In genomic region chr12:84219121-84219561, GRCm38 (mm10) we compare ENCODE assay signal across 9 mouse cellular contexts. TPM values are rescaled to one million over a fixed set of nuclear protein-coding genes. Genes with fewer than 3 reads are reported as not detected.
DNase-seq lines count a peak whose midpoint lies in the region; ATAC-seq and TF ChIP-seq lines count a peak whose summit lies in the region.
"Had no signal": no experiment of that assay in that cellular context is flagged by ENCODE, and none has a peak within 500 bp of the region (broad histone marks: within the 10 kb centered on the region; RNA-seq: fewer than 3 reads in every experiment).

No protein-coding gene starts in this region.

- no peak for TF ChIP-seq CTCF in CH12.LX (conservative IDR thresholded peaks at IDR 0.05 in 1 of 2, IDR thresholded peaks at IDR 0.05 in 1 of 2; ENCODE audit: low read depth in 2 of 2, low read length in 2 of 2)

- H3K79me2 ChIP-seq in CH12.LX (replicated peaks; ENCODE audit: control insufficient read depth, extremely low read depth, insufficient read depth, poor library complexity, severe bottlenecking): peaks cover 4% of the 10 kb centered on the region; the same call in 1 of the 2 replicates

- TF ChIP-seq RAD21 in CH12.LX (IDR thresholded peaks at IDR 0.05; ENCODE audit: low read depth, low read length): no peak

- TF ChIP-seq POLR2A in CH12.LX (IDR thresholded peaks at IDR 0.05; ENCODE audit: low read depth, low read length): no peak

- TF ChIP-seq EP300 in CH12.LX (IDR thresholded peaks at IDR 0.05; ENCODE audit: low read length): no peak

- H3K4me1 ChIP-seq in CH12.LX (ENCODE audit: control insufficient read depth in 1 of 2, insufficient read depth in 2 of 2): peaks cover 8 to 21% of the 10 kb centered on the region in 2 experiments; a peak in 3 of 4 replicates
- peaks cover 73% of the 10 kb centered on the region for H3K4me1 ChIP-seq in forebrain, embryonic 12.5 days
- peaks cover 28% of the 10 kb centered on the region for H3K4me1 ChIP-seq in limb, embryonic 11.5 days (ENCODE audit: control insufficient read depth, insufficient read depth, low read length)
- H3K4me1 ChIP-seq in midbrain, embryonic 15.5 days: peaks cover 40% of the 10 kb centered on the region

- H3K36me3 ChIP-seq in CH12.LX (replicated peaks in 1 of 2; ENCODE audit: control insufficient read depth in 1 of 2, insufficient read depth in 1 of 2, low read length in 1 of 2): peaks cover 4 to 18% of the 10 kb centered on the region in 2 experiments
- no peaks in the 10 kb centered on the region for H3K36me3 ChIP-seq in forebrain, embryonic 12.5 days (replicated peaks)
- no peaks in the 10 kb centered on the region for H3K36me3 ChIP-seq in limb, embryonic 11.5 days (ENCODE audit: control insufficient read depth, insufficient read depth, low read length)
- no peaks in the 10 kb centered on the region for H3K36me3 ChIP-seq in midbrain, embryonic 15.5 days (replicated peaks)

- H3K4me3 ChIP-seq in CH12.LX (replicated peaks in 1 of 3; ENCODE audit: low read depth in 2 of 3, low read length in 2 of 3, poor library complexity in 1 of 3): peak overlapping the region; percentile 75 to 88 (median 80)
- peak overlapping the region; percentile 75 for H3K4me3 ChIP-seq in forebrain, embryonic 12.5 days (replicated peaks)
- H3K4me3 ChIP-seq in limb, embryonic 11.5 days (ENCODE audit: low read depth, low read length): peak overlapping the region; percentile 75
- peak overlapping the region; percentile 58 for H3K4me3 ChIP-seq in midbrain, embryonic 15.5 days

- DNase-seq in heart, adult 11 months: peak; percentile 95
- no peak for DNase-seq in heart, postnatal 25 days (ENCODE audit: low spot score)
- no peak for DNase-seq in CH12.LX (ENCODE audit: extremely low read depth)
- no peak for DNase-seq in limb, embryonic 11.5 days (ENCODE audit: low spot score)
- no peak for DNase-seq in thymus, postnatal 14 days
- DNase-seq in frontal cortex, adult 2 months (ENCODE audit: extremely low spot score in 1 of 2, low spot score in 1 of 2): no peak

- intact Hi-C loops in heart, postnatal 25 days (cut with DNase I): loop anchor here (2.0 to 5.0 kb wide), 3 partner anchors 26 to 57 kb away; no protein-coding TSS in a partner anchor

- 4% methylated on average over 14 of the region's 14 CpGs for WGBS in forebrain, embryonic 12.5 days
- 5% methylated on average over 14 of the region's 14 CpGs for WGBS in limb, embryonic 11.5 days
- 4% methylated on average over 14 of the region's 14 CpGs for WGBS in midbrain, embryonic 15.5 days

- no peak overlapping the region for H3K27ac ChIP-seq in CH12.LX (ENCODE audit: insufficient read depth, low read depth)
- peak overlapping the region; percentile 70 for H3K27ac ChIP-seq in forebrain, embryonic 12.5 days
- H3K27ac ChIP-seq in limb, embryonic 11.5 days (replicated peaks; ENCODE audit: low read depth, low read length): peak overlapping the region; percentile 80
- H3K27ac ChIP-seq in midbrain, embryonic 15.5 days: peak overlapping the region; percentile 53; the same call in 1 of the 2 replicates

- dilution Hi-C loops in CH12.LX (cut with MboI; ENCODE audit: extremely low pct_ligation_motif_present, extremely low pct_unique_long_range_greater_than_20kb, low sequenced_read_pairs): no loop called here

- peak overlapping the region; percentile 57; the same call in 1 of the 2 replicates for H3K4me2 ChIP-seq in CH12.LX (ENCODE audit: insufficient read depth, low read depth, poor library complexity, severe bottlenecking)
- peak overlapping the region; percentile 96 for H3K4me2 ChIP-seq in forebrain, embryonic 12.5 days
- peak overlapping the region; percentile 77 for H3K4me2 ChIP-seq in limb, embryonic 11.5 days (ENCODE audit: low read depth, severe bottlenecking)
- H3K4me2 ChIP-seq in midbrain, embryonic 15.5 days: peak overlapping the region; percentile 96

- peaks cover 3% of the 10 kb centered on the region for H3K27me3 ChIP-seq in CH12.LX (replicated peaks)
- peaks cover 21% of the 10 kb centered on the region for H3K27me3 ChIP-seq in forebrain, embryonic 12.5 days
- H3K27me3 ChIP-seq in limb, embryonic 11.5 days (ENCODE audit: control insufficient read depth, insufficient read depth, low read length): no peaks in the 10 kb centered on the region
- H3K27me3 ChIP-seq in midbrain, embryonic 15.5 days (replicated peaks): no peaks in the 10 kb centered on the region; the same call in 1 of the 2 replicates
- H3K27me3 ChIP-seq: Patski had no signal

- in situ Hi-C loops in CH12.LX (cut with MboI; ENCODE audit: low pct_ligation_motif_present, low pct_unique_long_range_greater_than_20kb, low sequenced_read_pairs): no loop called here

- peak overlapping the region; percentile 81 for H3K9ac ChIP-seq in CH12.LX (ENCODE audit: insufficient read depth, low read depth)
- peak overlapping the region; percentile 83 for H3K9ac ChIP-seq in forebrain, embryonic 12.5 days
- H3K9ac ChIP-seq in limb, embryonic 11.5 days (ENCODE audit: low read length): peak overlapping the region; percentile 85
- H3K9ac ChIP-seq in midbrain, embryonic 15.5 days: peak overlapping the region; percentile 55

- H3K9me3 ChIP-seq in CH12.LX (replicated peaks; ENCODE audit: low read length): peaks cover 6% of the 10 kb centered on the region
- no peaks in the 10 kb centered on the region for H3K9me3 ChIP-seq in forebrain, embryonic 12.5 days
- H3K9me3 ChIP-seq in limb, embryonic 11.5 days (ENCODE audit: control insufficient read depth, low read length): no peaks in the 10 kb centered on the region
- no peaks in the 10 kb centered on the region for H3K9me3 ChIP-seq in midbrain, embryonic 15.5 days

- 0 out of 2 replicates have a peak, but pooled peaks have one; percentile 12 for ATAC-seq in forebrain, embryonic 12.5 days (ENCODE audit: low FRiP score)
- no peak for ATAC-seq in limb, embryonic 11.5 days (ENCODE audit: insufficient number of reproducible peaks, low FRiP score, low TSS enrichment, low read depth)
- ATAC-seq in midbrain, embryonic 15.5 days (replicated peaks): 0 out of 2 replicates have a peak, but pooled peaks have one; percentile 9
- ATAC-seq: Patski had no signal

TF ChIP-seq in CH12.LX, 34 proteins besides CTCF, POLR2A, EP300 and RAD21:
- TF ChIP-seq NRF1 (IDR thresholded peaks at IDR 0.05; ENCODE audit: low read depth, low read length): peak; percentile 46; the same call in 1 of the 2 replicates
- TF ChIP-seq PAX5 (IDR thresholded peaks at IDR 0.05; ENCODE audit: low read length): no peak
- TF ChIP-seq NELFE (IDR thresholded peaks at IDR 0.05; ENCODE audit: low read depth, low read length): 0 out of 2 replicates have a peak, but pooled peaks have one; percentile 8

RNA-seq across cellular contexts. Expression of gene Elmsan1, which starts 0.5 kb away (rescaled TPM):
- total RNA-seq in heart, postnatal 25 days (2021): 10 to 100 TPM; 13.8 to 17.7 TPM
- total RNA-seq in CH12.LX (2012; rRNA removed): 5.6 TPM in 2 replicates
- total RNA-seq in CH12.LX (2014; rRNA removed): 2.0 and 2.2 TPM in 2 replicates
- 12.4 and 14.3 TPM in 2 replicates for polyA plus RNA-seq in CH12.LX (2012; ENCODE audit: insufficient read length, low read depth)
- 6.8 and 7.8 TPM in 2 replicates for polyA plus RNA-seq in forebrain, embryonic 12.5 days (2016; fragmentation: Nextera tagmentation; extraction: Ambion mirVana)
- 6.1 and 6.6 TPM in 2 replicates for polyA plus RNA-seq in limb, embryonic 11.5 days (2014; fragmentation: Nextera tagmentation; extraction: Ambion mirVana)
- 4.3 and 4.4 TPM in 2 replicates for polyA plus RNA-seq in midbrain, embryonic 15.5 days (2015; fragmentation: Nextera tagmentation; extraction: Ambion mirVana)
- polyA plus RNA-seq in frontal cortex, adult 2 months (2012; rRNA removed): 8.6 and 8.7 TPM in 2 replicates
